Mouse (Mus musculus) bone marrow macrophage, adult 2 months (primary cell): ENCODE data around the gene Ube2o. TPM values are rescaled to one million over a fixed set of nuclear protein-coding genes. Genes with fewer than 3 reads are reported as not detected.

ENCODE experiments used
- H3K27ac ChIP-seq: 2 replicates; pipeline ENCODE4 v1.5.1; 2012; ENCODE audit warnings: low read depth, low read length; ENCODE audit not compliant: insufficient read depth
- H3K4me1 ChIP-seq: 2 replicates; pipeline ENCODE4 v1.6.1; 2012; ENCODE audit warnings: low read length; ENCODE audit not compliant: control insufficient read depth, insufficient read depth
- H3K4me3 ChIP-seq: 2 replicates; pipeline ENCODE4 v1.5.1; 2012; ENCODE audit warnings: mild to moderate bottlenecking, low read length, moderate library complexity; ENCODE audit not compliant: insufficient read depth
- CTCF ChIP-seq: IDR thresholded peaks from 2 replicates; pipeline ENCODE4 v1.5.1; 2012; ENCODE audit warnings: low read depth, mild to moderate bottlenecking, low read length, moderate library complexity
- POLR2A ChIP-seq: IDR thresholded peaks from 2 replicates; pipeline ENCODE4 v1.6.1; 2012; ENCODE audit warnings: mild to moderate bottlenecking, low read depth, low read length, borderline replicate concordance
- polyA plus RNA-seq: library from polyadenylated mRNA; stranded (reverse); fragments of >200 nt; gene quantifications from 2 replicates; pipeline ENCODE4 v1.2.4, GENCODE M21; 2012; ENCODE audit not compliant: missing spikeins, insufficient read depth, insufficient read length

The Ube2o gene
- polyA plus RNA-seq, 1 experiment = 8.0 TPM

DNA sequence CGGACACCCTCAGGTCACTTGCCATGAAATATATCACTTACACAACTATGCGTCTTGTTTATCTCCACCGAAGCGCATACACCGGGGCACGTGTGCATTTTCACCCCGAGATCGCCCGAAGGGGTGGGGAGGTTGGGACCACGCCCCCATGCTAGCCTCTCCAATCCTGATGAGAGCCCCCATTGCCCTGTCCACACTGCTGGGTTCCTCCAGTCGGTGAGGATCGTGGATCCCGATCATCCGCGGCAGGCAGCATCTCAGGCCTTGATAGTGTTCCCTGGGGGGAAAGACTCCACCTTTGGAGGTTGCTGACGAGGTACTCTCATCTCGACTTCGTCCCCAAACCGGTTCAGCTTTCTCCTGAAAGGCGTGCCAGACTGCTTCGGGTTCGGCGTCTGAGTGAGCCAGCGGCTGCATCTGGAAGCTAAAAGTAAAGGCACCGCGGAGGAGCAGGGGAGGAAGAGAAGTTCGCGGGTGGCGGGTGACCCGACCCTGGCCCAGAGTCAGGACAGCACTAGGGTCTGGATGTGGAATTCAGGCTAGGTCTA is 48.9 kb downstream of the Ube2o start:
- Histone ChIP-seq H3K4me3 (peak overlapping the region; percentile 37), H3K4me1 (no peaks in the 10 kb centered on the region), H3K27ac (no peak overlapping the region)
- no peak for TF ChIP-seq CTCF
- TF ChIP-seq POLR2A = no peak

DNA sequence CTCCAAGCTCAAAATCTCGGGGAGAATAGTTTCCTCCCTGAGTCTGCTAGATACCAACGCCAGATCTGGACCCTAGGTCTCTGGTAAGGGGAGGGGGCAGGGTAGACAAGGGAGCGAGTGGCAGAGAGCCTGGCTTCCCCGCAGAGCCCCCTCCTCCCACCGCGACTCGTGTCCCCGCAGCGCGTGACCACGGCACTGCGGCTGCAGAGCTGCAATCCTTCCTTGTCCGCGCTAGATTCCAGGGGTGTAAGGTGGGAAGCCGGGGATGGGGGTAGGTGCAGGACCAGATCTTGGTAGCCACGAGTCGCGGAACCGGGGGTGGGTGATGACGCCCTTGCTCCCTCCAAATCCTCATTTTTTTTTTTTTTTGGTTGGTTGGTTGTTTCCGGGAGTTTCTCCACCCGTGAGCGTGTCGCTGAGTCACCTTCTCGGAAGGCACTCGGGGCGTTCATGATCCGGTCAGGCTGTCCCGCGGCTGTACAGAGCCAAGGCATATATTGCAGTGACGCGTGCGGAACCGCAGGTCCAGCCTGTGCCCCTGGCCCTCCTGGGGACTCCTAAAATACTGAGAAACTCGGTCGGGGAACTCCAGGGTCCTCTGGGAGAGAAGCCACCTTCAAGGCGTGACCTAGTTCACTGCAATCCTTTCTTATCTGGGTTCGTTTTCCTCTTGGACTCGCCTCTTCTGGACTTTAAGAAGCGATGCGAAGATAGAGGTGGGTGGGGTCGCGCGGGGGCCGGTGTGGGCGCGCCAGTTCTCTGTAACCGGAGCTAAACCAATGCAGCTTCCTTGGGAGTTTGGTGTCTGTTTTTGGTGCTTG is 49.7 kb downstream of the Ube2o start:
- Histone ChIP-seq H3K27ac (no peak overlapping the region), H3K4me3 (peak overlapping the region; percentile 7; the same call in 1 of the 2 replicates), H3K4me1 (no peaks in the 10 kb centered on the region)
- no peak for TF ChIP-seq CTCF
- TF ChIP-seq POLR2A = no peak

DNA sequence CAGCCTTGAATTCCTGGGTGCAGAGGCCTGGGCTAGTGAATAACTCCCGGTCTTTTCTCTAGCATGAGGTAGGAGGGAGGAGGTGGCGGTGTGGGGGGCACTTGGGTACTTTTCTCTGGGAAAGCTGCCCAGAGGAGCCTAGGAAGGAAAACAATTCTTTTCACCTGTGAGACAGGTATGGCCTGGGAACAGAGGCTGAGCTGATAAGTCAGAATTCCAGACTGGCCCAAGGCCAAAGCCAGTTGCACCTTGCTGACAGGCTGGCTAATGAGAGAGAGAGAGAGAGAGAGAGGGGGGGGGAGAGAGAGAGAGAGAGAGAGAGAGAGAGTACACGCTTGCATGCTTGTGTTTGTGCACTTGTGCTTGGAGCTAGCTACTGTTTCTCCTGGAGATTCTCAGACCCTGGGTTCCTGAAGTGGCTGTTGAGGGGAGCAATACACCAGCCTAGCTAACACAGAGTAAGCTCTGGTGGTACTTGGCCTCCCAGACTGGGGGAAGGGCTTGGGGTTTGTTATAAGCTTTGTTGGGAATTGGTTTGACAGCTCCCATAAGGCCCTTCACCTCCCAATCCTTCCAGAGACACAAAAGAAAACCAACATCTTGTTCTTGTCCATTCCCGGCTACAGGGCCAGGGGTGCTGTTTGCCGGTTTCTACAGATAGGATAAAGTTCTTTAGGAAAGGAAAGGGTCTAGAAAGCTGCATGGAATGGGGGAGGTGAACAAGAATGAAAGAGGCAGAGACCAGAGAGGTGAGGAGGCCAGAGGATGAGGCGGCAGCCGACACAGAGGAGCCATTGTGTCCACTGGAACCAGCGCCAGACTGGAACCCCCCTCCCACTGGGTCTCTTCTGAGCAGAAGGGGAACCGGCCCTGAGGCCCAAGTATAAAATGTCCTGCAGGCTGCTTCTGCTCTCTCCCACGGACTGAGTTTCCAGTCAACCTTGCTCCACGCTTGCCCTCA is 50.8 kb downstream of the Ube2o start, which contains the start of gene Sphk1:
Sphk1 (plus strand) TSS at position 739 of the 961 bp plus-strand sequence.
- TF ChIP-seq CTCF (no peak), POLR2A (no peak)
- H3K4me3 ChIP-seq = peak within 1 kb of the TSS; percentile 7; the same call in 1 of the 2 replicates
- no peak within 1 kb of the TSS for H3K27ac ChIP-seq
- H3K4me1 ChIP-seq = no peaks in the 10 kb centered on the region

DNA sequence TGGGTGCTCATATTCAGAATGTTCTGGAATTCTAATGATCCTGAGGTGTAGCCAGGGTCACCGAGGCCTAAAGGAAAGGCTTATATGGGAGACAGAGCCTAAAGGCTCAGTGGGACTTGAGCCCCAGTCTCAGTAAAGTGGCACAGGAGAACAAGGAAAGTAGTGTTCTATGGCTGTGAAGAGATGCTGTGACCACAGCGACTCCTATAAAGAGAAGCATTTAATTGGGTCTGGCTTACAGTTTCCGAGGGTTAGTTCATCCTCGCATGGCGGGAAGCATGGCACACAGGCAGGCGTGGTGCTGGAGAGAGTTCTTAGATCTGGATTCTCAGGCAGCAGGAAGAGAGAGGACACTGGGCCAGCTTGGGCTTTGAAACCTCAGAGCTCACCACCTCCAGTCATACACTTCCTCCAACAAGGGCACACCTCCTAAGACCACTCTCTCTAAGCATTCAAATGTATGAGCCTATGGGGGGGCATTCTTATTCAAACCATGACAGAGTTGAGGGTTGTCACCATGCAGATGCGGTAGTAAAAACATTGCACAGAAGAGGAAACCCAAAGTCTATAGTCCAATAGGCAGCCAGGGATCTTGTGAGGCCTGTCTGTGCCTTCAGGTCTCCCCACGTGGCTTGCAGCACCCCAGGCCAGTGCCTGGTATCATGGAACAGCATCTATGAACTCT is 52.5 kb downstream of the Ube2o start:
- Histone ChIP-seq H3K4me3 (no peak overlapping the region), H3K4me1 (peaks cover 8% of the 10 kb centered on the region), H3K27ac (no peak overlapping the region)
- TF ChIP-seq POLR2A (no peak), CTCF (no peak)

DNA sequence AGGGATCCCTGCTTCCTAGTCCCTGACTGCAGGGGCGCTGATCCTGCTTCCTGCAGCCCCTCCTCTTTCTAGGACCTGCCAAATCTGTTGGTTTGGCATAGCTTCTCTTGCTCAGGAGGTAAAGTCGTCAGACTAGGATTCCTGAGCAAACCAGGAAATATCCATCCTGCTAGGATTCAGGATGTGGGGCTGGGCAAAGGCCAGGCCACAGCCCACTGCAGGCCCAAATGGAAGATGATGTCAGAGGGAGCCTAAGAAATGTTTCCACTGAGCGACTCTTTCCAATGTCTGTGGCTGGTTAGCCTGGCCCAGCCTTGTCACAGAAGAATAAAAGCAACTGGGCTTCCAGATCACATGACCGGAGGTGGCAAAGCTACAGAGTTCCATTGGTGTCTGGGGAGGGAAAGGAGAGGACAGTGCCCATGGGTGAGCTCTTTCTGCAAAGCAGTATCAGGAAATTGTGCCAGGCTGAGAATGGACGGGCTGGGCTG is 57.5 kb downstream of the Ube2o start:
- H3K27ac ChIP-seq = no peak overlapping the region
- H3K4me1 ChIP-seq = peaks cover 22% of the 10 kb centered on the region
- H3K4me3 ChIP-seq = no peak overlapping the region
- TF ChIP-seq POLR2A (no peak), CTCF (no peak)

DNA sequence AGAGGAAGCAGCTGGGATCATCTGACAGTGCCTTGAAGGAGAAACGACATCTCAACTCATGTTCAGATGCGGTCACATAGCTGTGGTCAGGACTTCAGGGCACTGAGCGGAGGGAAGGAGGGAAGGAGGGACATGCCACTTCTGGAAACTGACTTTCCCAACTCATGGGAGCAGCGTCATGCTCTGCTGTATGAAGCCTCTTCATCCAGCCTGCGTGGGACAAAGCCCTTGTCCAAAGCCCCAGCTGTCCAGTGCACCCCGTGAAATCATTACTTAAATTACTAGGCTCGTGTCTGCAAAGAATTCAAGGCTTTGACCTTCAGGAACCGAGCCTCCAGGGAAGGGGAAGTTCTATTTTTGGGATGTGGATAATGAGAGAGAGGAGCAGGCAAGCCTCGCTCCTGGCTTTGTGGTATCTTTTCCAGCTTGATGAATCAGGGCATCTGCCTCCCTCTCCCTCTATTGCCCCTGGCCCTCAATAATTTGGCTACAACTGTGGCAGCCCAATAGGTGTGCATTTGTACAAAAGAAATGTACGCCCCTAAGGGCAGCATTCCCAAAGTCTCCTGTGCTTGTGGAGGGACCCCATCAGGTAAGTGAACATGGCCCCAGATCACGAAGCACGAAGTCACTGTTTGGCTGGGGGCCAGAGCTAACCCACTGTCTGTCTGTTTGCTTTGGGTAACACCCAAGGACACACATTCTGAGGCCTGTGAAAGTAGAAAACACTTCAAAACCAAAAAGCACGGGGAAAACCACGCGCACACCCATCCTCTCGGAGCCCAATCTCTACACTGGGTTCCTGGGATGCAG is 58.2 kb downstream of the Ube2o start:
- TF ChIP-seq POLR2A = no peak
- no peak for TF ChIP-seq CTCF
- H3K4me3 ChIP-seq = 0 out of 2 replicates have a peak overlapping the region, but pooled peaks have one; percentile 4
- H3K27ac ChIP-seq = no peak overlapping the region
- peaks cover 22% of the 10 kb centered on the region for H3K4me1 ChIP-seq

DNA sequence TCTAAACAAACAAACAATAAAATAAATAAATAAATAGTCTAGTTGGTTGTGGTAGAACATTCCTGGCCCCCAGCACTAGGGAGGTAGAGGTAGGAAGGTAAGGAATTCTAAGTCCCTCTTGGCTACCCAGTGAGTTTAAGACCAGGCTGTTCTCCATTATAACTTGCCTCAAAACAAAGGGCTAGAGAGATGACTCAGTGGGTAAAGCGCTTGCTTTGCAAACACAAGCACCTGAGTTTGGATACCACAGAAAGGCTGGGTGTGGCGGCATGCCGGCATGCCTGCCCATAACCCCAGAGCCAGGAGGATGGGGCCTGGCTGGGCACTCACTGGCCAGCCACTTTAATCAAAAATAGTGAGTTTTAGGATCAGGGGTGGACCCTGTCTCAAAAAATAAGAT is 59.2 kb downstream of the Ube2o start:
- H3K4me3 ChIP-seq = no peak overlapping the region
- H3K27ac ChIP-seq = no peak overlapping the region
- TF ChIP-seq CTCF (no peak), POLR2A (no peak)
- H3K4me1 ChIP-seq = peaks cover 22% of the 10 kb centered on the region

DNA sequence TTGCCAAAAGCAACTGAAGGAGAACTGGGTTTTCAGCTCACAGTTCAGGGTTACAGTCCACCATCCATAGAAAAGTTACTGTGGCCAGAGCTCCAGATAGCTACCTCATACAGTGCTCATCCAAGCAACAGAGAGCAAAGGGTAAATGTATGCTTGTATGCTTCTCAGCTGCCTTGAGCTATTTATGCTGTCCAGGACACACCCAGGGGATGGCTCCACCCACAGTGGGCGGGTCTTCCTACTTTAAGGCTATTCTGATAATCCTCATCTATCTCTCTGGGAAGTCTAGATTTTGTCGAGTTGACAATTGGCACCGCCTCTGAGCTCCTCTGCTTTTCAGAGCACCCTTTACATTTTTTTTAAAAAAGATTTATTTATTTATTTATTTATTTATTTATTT is 60.1 kb downstream of the Ube2o start:
- Histone ChIP-seq H3K4me1 (peaks cover 22% of the 10 kb centered on the region), H3K27ac (no peak overlapping the region), H3K4me3 (no peak overlapping the region)
- TF ChIP-seq POLR2A (no peak), CTCF (no peak)

DNA sequence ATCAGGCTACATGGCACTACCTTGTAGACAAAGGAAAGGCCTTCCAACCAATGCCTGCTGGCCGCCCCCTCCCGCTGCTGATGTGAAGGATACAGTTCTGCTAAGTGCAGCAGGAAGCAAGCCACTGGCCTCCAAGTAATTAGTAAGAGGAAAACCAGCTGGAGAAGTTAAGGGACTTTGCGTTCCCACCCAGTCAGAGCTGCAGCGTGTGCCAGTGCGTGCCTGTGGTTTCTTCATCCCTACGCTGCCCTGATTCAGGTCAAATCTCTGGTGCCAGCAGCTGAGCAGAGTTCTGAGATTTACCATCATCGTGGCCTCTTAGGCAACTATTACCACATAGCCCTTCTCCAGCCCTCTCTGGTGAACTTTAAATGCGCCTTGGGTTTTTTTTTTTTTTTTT is 62.8 kb downstream of the Ube2o start:
- no peak for TF ChIP-seq CTCF
- TF ChIP-seq POLR2A = no peak
- H3K4me1 ChIP-seq = peaks cover 11% of the 10 kb centered on the region
- no peak overlapping the region for H3K4me3 ChIP-seq
- H3K27ac ChIP-seq = no peak overlapping the region
